Mouse (Mus musculus): Measurements from ENCODE around the gene Loxl1.
A peak's percentile ranks its signal among the peaks of the same experiment; 100 is the strongest.

Gene Loxl1

DNA sequence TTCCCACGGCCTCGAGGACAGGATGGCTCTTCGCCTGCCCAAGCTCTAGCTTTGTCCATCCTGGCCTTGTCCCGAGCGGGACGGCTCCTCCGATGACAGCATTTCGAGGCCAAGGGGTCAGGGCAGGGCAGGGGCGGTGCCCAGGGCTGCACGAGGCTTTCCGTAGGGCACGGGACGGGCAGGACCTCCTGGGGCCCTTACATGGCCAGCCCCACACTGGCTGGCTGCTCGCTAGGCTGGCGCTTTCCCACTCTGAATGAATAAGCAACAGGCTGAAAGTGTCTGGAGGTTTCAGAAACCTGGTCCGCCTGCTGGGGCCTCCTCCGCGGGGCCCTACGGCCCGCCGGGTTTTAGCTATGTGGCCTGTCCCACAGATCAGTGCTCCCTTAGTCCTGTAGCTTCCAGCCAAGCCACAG lies at the start of gene Loxl1:
Gene Loxl1, minus strand, starts transcription at position 243 of the 416 bp plus-strand sequence.
- DNase-seq, result peak; percentile 69 to 83

DNA sequence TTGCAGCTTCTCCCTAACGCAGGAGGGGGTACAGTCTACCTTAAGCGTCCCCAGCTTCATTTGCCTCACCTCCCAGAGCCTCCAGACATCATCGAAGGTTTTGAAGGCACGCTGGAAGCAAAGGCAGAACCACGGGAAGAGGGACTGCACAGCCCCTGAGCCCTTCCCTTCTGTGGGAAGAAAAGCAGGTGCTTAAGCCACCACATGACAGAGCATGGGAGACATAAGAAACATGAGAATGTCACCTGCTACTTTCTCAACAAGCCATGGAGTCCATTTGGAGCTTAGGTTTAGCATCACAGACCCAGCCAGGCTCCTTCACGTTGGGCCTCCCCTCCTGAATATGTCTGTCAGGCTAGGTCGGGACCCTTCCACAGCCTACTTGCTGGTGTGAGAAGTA lies 49.0 kb upstream of the Loxl1 start:
- DNase-seq, result no peak

DNA sequence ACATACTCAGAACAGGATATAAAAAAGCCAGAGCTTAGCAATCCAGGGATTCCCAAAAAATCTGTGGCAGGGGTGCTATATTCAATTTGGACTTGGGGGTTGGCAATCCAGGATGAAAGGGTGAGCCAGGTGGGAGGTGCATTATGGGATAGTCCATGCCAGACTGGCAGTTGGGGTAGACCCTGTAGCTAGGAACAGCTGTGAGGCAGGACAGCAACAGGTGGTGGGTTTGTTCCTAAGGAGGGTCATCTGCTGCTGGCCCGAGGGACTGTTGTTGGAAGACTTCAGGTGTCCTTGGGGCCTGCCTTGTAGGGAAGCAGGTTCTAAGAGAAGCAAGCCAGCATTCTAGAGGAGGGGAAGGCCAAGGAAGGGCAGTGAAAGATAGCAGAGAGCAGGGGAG lies 48.4 kb upstream of the Loxl1 start:
- no peak for DNase-seq

DNA sequence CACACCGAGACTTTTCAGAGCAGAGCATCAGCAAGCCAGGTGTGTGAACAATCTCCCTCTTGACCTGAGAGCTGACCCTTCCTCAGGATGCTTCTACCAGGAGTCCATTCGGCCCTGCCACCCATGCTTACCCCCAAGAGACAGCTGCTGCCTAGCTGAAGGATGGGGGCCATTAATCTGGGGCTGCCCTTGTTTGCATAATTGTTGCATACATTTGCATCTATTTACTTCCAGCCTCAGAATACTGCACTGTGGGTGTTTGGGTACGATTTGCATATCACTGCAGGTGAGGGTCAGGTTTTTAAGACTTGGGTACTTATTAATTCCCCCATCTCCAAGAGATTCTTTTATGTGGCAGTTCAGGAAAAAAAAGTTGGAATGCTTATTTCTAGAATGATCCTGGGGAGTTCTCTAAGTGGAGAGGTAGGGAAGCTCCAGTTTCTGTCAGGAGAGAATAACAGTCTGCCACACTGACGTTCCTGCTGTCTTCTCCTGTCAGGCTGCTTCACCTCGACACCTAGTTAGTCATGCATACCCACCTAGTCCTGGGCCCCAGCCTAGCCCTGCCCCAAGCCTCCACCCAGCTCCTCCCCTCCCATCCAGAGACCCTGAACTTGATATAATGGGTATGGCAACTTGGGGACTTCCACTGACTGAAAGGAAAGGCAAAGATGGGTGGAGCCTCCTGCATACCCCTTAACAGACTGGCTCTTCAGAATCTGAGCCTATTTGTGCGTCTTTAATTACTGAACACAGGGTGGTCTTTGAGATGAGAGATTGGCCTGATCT lies 42.5 kb upstream of the Loxl1 start:
- DNase-seq, result no peak

DNA sequence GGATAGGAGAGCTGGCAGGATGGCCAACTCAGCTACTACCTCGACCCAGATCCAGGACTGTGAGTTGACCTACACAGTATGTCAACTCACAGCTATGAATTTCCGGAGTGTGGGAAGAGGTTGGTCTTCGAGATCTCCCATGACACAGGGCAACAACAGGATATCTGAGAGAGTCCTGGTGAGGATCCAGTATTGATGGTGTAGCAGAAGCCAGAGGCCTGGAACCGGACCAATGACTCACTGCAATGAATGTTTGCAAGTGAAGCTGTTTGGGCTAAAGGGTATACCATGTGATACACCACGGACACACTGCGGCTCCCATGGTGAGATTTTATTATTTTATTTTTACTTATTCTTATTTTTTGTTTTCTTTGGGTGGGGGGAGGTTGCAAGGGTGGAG lies 41.7 kb upstream of the Loxl1 start:
- no peak for DNase-seq

DNA sequence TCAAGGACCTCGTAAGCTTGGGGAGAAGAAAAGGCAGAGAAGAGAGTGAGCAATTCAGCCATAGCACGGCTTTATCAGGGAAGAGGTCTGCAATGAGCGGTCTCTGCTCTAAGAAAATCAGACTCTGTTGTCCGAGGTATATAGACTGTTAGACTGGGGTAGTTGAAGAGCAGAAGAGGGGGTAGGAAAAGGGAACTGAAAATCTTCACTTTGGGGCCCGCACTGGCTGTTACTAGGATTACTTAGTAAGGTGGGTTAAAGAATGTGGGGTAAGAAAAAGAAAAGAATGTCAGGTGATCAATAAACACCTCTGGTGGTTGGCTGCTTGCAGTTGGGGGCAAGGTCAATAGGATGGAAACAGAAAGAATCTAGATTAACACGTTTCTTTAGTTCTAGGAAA lies 40.2 kb upstream of the Loxl1 start:
- DNase-seq, result no peak

DNA sequence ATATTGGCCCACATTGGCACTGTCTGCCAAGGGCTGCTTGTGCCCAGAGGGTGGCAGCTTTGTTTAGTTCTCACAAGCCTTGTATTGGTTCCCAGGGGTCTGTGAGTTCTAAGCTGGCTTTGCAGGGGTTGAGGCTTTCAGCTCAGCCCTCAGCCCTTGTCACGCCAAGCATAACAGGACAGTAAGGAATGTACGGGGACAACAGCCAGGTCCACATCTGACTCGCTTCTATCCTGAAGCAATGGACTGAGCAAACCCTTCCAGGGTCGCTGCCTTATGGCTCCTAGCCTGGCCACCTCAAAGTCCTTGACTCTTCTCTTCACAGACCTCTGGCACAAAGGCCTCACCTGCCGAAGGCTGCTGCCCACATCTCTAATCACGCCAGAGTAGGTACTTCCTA lies 34.8 kb upstream of the Loxl1 start:
- no peak for DNase-seq

DNA sequence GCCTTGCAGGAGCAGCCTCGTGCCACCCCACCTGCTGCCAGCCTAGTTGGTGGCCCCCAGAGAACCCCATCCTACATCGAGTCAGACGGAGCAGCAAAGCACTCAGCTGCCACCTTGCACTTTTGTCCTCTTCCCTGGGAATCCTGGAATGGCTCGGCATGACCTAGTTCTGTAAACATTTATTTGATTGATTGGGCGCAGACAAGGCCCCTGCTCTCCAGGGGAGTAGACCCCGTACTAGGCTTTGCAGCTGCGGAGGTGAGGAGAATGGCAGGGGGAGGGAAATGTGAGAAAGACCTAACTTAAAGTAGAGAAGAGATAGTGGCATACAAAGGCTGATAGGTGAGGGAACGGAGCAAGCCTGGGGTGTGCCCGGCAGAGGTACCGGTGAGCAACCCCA lies 33.5 kb upstream of the Loxl1 start:
- DNase-seq, result peak in 1 of 2 experiments; percentile 5

DNA sequence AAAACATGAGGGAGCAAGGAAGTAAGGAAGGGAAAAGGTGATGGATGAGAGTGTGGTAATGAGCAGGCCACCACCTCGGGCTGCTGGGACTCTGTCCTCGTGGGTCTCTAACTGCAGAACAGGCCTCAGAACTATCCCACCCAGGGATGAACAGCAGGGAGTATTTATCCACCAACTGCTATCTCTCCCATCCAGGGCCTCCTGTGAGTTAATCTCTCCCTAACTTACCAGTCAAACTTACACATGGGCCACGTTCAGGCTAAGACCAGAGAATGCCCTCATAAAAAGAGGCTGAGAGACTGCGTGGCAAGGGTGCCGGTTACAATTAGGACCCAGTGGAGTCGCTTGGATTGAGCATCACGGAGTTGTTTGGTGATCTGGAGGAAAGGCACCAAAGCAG lies 33.0 kb upstream of the Loxl1 start:
- no peak for DNase-seq

DNA sequence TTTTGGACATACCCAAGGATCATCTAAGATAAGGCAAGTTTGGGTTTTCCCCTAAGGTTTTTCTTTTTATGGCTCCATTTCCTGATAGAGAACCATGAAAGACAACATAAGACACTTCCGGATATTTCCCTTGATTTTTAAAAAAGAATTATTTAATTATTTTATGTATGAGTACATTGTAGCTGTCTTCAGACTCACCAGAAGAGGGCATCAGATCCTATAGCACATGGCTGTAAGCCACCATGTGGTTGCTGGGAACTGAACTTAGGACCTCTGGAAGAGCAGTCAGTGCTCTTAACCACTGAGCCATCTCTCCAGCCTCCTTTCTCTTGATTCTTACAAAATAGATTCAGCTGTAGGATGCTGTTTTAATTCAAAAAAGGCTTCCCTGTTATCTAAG lies 28.8 kb upstream of the Loxl1 start:
- no peak for DNase-seq

DNA sequence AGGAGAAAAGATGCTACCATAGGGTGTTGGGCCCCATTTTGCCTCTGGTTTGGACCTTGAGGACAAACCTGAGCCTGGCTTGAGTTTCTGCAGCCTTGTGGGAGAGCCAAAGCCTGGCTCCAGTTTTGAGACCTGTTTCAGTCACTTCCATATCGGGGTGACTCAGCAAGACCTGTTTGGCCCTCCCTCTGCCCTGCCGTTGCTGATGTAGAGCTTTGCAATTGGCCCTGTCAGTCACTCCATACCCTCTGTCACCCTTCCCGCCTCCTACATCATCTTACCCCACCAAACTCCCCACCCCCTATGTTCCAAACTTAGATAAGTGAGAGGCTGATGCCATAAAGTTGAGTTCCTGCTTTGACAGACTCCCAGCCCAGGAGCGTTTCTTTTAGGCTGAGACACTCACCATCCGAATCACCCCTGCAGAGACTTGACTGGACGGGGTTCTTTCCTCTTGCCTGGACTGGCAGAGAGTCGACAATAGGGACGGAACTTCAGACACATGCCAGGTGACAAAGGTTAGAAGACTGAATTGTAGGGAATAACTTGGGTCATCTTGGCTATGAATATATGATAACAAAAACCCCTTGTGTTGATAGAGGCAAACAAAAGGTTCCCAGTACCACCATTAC lies 23.8 kb upstream of the Loxl1 start:
- DNase-seq, result no peak

DNA sequence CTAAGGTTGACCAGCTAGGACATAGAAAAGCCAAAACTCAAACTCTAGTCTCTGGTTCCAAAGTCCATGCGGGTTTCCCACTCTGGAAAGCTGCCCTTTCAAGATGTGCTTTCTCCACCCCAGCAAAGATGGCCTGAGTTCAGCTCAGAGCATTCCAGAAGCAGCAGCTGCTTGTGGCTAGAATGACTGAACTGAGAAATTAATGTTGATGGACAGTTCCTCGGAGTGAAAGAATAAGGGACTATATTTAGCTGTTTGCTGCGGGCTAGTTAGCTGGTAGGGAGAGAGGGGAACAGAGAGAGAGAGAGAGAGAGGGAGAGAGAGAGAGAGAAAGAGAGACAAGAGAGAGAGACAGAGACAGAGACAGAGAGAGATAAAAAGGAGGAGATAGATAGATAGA lies 18.3 kb upstream of the Loxl1 start:
- no peak for DNase-seq

DNA sequence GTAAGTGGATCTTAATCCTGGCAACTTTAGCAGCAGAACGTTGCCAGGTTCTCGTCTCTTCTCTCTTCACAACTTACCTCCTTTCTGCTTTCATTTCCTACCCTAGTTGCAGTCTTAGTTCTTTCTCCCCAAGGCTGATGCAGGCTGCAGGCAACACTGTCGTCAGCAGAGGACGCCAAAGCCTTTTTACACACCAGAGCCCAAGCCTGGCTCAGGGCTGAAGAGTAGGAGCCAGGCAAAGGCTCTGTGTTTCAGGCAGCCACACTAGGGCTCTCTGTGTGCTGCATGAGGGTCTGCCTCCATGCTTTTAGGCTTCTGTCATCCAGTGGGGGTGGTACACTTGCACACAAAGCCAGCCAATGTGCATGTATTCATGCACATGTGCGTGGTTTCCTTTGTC lies 17.3 kb upstream of the Loxl1 start:
- DNase-seq, result peak in 1 of 2 experiments; percentile 36

DNA sequence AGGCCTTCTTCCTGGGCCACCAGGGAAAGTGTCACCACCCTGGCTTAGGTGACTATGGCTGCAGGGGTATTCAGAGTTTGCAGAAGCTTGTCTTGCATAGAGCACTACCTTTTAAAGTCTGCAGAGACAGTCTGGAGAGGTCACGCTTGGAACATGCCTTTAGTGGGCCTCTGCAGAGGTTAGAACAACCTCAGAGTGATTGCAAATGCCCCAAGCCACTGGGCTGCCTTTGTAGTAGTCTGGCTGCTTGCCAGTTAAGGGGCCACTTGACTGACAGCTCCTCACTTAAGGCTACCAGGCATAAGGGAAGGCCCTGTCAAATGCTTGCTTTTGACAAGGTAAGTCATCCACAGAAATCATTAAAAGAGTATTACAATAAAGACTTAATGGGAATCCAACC lies 14.4 kb upstream of the Loxl1 start:
- DNase-seq, result no peak

DNA sequence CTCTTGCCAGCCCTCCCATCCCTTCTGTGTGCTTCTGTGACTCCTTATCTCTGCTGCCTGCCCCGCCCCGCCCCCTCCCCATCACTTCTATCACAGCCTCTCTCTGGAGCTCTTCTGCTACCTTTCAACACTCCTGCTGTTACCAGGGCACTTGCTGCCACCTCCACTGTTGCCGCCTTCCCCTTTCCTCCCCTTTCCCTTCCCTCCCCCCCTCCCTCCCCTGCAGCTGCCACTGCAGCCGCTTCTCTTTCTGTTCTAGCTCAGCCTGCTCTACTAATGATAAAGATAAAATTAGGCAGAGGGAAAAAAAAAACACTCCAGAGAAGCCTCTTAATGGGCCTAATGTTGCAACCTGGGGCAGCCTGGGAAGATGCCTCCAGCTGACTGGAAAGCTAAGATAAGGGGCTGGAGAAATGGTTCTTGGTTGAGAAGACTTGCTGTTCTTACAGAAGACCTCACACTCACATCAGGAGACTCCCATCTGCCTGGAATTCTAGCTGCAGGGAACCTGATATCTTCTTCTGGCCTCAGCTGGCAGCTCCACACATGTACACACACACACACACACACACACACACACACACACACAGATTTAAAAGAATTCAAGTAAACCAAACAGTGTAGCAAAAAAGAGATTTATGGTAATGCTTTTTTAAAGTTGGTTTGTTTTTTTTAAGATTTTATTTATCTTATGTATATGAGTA lies 13.6 kb upstream of the Loxl1 start:
- DNase-seq, result no peak

DNA sequence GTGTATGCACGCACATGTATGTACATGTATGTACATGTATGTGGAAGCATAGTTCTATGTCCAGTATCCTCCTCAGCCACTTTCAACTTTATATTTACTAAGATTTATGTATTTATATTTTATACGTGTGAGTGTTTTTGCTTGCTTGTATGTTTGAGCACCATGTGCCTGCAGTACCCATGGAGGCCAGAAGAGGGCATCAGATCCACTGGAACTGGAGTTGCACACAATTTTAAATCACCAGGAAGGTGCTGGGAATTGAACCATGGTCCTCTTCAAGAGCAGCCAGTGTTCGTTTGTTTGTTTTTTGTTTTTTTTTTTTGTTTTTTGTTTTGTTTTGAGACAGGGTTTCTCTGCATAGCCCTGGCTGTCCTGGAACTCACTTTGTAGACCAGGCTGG lies 8.7 kb upstream of the Loxl1 start:
- DNase-seq, result no peak

DNA sequence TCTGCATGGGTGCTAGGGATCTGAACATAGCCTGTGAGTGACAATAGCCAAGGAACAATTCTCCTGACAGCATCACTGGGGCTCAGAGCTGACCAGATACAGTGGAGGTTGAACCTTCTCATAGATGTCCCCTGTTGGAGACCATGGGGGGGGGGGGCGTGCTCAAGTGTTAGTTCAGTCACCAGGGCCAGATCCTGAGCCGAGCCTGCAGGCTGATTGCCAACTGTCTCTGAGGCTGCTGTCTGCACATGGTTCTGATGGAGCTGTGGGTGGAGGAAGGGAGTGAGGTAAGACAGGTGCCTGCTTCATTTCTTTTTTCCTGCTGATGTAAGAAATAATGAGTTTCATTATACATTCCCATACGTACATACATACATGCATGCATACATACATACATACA lies 5.3 kb upstream of the Loxl1 start:
- DNase-seq, result no peak

DNA sequence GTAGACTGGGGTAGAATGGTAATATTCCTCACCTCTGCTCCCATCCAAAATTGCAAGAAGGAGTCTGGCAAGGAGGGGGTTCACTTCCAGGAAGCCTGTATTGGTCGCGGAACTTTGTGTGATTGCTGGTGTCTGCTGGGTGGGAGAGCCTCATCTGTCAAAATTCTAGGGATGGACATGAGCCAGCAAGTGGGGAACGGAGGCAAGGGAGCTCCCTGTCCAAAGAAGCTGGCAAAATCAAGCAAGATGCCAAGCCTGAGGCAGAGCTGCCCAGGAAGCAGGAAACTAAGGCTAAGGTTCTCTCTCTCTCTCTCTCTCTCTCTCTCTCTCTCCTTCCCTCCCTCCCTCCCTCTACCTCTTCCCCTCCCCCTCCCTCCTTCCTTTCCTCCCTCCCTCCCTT lies 4.4 kb upstream of the Loxl1 start:
- no peak for DNase-seq

DNA sequence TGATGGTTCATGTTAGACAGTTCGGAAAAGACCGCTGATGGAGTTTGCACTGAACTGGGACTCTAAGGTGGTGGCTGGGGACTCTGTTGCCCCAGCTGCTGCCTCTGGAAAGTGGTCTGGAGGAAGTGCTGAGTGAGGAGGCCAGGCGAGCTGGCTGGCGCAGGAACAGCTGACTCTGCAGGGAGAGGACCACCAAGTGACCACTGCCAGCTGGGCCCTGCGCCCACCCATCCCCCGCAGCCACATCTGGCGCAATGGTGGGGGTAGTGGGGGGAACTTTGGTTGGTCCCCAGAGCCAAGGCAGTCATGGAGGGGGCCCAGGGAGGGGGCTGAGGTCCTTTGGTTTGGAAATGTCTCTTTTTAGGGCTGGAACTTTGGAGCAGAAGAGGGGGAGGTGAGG lies 3.8 kb upstream of the Loxl1 start:
- DNase-seq, result peak; percentile 32 to 81

DNA sequence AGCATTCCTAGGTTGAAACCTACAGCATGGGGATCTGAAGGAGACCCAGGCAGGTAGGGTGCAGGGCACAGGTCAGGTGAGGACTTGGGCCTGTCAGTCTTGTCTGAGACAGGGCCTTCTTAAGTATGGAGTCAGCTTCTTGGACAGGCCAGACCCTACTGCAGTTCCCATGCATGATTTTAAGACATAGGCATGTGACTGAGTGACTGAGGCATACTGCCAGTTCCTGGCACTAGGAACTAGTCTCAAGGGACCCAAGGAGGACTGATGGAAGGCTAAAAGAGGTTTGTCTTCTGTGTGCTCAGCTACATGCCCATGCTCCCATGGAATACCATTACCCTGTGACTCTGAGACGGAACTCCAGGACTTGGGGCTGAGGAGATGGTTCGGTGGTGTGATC lies 2.9 kb upstream of the Loxl1 start:
- no peak for DNase-seq

DNA sequence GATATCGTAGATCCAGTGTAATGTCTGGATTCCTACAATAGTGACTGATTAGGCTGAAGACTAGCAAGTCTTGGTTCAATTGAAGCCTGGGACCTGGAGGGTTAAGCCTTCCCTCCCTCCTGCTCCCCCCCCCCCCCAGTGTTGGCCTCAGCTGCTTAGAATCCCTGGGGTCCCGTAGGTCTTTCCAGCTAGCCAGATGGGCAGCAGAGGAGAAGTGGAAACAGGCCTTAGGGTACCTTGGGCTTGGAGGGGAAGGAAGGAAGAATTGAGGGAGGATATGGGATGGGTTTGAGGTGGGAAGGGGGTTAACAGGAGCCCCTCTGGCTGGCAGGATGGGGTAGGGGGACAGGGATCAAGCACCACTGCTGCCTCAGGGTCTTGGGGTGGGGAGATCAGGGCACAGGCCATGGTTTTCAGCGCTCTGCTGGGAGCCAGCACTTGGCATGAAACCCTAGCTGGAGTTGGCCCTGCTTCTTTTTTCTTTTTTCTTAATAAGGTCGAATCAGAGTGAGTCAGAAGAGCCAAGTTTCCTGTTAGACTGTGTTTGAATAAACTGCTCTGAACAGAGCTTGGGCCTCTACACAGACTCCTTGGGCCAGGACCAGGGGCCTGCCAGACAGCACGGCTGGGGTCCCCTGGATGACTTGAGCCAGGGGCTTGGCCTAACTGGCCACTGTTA lies 1.8 kb upstream of the Loxl1 start:
- peak; percentile 45 to 58 for DNase-seq

DNA sequence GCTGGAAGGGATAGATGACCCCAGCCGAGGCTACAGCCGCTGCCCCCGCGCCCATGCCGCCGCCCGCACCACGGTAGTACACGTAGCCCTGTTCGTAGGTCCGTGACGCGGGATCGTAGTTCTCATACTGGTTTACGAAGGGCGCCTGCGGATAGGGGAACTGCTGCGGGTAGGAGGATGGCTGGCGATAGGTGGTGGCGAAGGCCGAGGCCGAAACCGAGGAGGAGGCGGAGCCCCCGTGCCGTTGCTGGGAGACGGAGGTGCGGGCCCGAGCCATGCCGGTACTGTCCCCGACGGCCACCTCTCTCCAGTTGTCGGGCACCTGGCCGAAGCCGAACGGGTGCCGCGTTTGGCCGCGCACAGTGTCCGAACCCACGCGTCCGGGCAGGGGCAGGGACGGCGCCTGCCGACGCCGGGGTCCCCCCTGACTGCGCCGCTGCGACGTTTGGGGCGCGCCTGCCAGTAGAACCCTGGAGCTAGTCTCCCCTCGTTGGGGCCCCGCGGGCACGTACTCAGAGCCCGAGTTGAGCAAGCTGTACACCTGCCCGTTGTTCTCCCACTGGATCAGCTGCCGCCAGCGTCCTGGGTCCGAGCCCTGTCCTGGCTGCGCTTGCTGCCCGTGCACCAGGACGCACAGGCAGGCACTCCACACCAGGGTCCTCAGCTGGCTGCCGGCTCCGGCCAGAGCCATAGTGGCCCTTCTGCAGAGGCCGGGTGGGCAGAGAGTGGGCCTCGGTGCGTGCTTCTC lies 616 bp downstream of the Loxl1 start:
- DNase-seq, result peak; percentile 52 to 59
